Mouse (Mus musculus) A20 (cell line): ENCODE results near the gene Hint3.
"Not testable (repeated sequence)": the region's sequence is repeated elsewhere in the genome, so short reads cannot be mapped to it uniquely, and the experiment has no call there.

Experiments used
- DNase-seq: peaks from one replicate; pipeline ENCODE4 v3.0.0-alpha.2; 2011; ENCODE audit warnings: low read depth, low spot score

Hint3 gene

DNA sequence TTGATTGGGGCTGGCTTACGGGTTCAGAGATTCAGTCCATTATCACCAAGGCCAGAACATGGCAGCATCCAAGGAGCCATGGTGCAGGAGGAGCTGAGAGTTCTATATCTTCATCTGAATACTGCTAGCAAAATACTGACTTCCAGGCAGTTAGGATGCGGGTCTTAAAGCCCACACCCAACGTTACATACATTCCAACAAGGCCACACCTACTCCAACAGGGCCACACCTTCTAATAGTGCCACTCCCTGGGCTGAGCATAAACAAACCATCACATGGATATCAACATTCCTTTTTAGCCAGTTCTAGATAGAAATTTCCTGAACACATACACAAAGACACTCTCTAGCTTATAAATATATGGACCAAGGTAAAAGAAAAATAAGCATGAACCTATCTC is at the start of gene Hint3:
Hint3 (minus strand) TSS at position 120 of the 400 bp plus-strand sequence.
- DNase-seq: no peak

DNA sequence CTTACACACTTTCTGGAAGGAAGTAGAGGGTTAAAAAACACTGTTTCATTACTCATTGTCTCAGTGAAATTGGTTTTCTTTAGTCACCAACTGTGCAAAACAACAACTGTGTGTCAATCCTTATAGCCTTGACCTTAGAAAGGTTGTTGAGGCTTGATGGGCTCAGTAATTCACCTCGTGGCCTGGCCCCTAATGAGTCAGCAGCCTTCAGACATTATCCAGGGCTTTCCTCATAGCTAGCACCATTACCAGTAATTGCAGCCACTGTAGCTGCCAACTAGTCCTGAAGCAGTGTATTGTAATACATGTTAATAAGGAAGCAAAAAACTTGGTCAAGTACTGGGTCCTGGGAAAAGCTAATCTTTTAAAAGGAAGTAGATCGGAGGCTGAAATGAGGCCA is 48.6 kb upstream of the Hint3 start:
- no peak for DNase-seq

DNA sequence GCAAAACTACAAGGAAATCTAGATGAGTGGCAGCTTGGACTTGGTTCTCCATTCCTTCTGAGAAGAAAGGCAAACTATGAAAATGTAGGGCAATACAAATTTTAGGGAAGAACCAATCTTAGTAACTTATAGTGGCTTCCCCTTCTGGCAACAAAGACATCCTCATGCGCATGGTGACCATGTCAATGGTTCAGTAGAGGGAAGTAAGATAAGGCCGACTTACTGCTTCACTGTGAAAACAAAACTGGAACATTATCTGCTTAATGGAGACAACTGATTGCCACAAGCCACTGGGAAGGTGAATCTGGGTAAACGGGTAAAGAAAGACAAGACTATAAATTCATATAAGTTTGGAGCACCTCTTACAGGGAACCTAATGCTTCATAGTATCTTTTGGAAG is 45.4 kb upstream of the Hint3 start:
- no peak for DNase-seq

DNA sequence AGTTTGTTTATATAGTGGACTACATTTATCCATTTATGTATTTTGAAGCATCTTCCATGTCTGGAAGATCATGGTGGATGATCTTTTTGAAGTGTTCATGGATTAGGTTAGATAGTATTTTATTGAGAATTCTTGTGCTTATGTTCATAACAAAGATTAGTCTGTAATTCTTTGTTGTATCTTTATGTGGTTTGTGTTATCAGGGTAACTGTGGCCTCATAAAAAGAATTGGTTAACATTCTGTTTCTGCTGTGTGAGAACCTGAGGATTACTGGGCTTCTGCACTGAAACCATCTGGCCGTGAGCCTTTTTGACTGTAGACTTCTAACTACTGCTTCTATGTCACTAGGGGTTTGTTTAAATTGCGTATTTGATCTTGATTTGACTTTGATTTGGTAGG is 37.1 kb upstream of the Hint3 start:
- DNase-seq: no peak

DNA sequence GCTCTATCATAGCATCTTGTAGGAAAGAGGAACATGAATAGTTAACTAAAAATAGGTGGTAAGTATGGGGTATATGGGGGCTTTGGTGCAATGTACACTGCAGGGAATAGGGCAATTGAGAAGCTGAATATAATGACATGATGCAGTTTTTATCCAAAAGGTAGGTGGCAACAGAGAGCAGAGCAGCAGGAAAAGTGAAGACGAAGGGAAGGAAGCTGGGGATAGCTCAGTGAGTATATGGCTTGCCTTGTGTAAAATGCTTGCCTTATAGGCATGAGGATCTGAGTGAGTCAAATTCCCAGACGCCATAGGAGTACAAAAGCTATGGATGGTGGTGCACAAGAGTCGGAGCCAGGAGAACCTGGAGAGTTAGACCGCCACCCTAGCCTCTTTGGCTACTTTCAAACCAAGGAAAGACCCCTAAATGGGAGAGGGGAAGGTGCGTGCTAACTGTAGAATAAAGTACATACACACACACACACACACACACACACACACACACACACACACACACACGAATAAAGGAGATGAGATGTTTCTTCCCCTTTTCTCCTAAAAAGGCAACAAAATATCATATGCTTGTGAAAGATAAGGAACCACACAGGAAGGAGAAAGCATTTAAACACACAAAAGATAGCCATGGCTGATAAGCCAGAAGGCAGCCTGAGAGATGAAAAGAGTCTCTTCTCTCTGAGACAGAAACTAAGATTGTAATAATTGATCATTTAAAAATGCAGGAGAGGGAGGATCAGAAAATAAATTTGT is 31.3 kb upstream of the Hint3 start:
- no peak for DNase-seq

DNA sequence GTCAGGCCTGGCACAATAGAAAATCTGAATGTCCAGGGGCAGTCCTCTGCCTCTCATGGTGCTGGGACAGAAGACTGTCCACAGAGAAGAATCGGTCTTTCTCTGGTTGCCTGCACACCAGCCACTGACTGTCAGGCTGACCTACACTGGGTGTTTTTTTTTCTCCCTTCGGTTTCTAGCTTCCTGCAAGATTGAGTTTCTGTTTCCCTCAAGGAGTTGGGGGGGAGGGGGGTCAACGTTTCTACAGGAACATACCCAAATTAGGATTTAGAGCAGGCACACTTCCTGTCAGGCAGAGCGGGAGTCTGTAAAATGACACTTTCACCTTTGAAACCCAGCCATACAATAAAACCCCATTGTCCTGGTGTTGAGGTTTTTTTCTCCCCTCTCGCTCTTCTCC is 26.2 kb upstream of the Hint3 start:
- DNase-seq: no peak

DNA sequence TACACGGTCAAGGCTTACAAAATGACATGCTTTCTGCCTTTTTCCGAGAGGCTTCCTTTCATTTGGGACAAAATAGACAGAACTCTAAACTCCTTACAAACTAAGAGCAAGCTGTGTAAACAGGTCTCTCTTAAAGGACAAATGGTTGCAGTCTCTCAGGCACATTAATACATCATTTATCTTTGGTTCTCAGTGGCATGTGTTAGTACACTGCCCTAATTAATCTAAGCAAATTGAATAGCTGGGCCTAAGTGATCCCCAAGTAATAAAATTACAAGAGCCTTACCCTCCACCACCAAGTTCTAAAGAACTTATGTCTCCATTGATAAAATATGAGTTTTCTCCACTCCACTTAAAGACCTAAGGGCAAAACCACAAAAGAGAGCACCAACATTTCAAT is 18.2 kb upstream of the Hint3 start:
- no peak for DNase-seq

DNA sequence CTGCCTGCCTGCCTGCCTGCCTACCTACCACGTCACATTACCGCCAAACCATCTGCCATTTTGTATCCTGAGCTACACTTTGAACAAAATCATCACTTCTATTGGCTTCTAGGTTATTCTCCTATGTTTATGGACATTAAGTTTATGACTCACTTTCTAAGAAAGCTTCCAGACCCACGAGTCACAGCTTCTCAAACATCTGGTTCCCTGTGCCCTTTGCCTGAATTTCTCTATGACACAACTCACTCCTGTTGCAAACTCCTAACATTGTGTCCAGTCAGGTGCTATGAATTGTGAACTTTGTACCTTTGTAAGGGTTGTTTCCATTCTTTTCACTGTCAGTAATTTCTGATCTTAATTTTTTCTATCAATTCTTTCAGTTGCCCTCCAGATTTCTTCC is 8.8 kb upstream of the Hint3 start:
- DNase-seq: no peak

DNA sequence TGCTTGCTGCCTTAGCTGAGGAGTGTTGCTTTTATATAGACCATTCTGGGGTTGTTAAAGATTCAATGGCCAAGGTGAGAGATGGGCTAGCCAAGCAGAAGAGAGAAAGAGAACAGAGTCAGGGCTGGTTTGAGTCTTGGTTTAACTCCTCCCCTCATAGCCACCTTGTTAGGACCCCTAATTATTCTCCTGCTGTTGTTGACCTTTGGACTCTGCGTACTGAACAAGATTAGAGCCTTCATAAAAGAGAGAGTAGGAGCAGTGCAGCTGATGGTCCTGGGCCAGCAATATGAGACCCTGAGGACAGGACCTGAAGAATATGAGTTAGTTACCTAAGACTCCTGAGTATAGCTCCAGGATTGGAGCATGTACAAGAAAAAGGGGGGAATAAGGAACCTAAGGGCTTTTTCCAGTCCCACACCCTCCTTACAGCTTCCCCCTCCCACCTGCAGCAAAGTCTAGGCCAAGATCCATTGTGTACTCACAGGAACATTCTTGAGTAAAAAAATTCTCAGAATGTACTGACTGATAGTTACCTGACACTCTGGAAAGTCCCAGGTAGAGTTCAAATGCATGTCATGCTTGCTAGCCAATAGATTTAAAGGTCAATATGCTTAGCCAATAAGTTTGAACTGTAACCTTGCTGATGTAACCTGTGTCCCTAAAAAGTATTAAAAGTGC is 7.2 kb upstream of the Hint3 start:
- not testable (repeated sequence) for DNase-seq

DNA sequence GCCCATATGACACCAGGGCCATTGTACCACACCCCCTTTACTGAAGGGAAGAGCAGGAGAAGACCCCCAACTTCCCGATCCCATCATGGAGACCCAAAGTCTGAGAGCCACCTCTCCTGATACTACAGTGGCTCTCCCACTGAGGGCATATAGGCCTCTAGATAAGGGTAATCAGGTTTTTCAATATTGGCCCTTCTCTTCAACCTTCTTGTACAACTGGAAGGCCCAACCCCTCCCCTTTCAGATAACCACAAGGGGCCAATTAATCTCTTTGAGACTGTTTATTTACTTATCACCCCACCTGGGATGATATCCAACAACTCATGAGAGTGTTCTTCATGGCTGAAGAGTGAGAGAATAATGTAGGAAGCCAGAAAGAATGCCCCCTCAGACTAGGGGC is 3.3 kb upstream of the Hint3 start:
- no peak for DNase-seq

DNA sequence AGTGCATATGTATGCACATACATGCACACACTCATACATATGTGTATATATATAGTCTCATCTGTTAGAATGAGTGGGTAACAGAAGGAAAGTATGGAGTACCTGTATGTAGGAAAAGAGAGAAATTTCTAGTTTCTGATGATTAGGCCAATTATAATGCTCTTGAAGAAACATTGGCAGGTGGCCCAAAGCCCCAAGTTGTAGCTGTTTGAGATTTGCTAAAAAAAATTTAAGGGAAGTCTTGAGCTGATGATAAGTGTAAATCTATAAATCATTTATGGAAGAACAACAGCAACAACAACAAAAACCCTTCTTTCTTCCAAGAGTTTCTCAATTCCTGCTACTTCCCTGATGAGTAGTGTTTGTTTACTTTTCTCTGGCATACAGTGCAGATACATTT is 545 bp upstream of the Hint3 start:
- no peak for DNase-seq

DNA sequence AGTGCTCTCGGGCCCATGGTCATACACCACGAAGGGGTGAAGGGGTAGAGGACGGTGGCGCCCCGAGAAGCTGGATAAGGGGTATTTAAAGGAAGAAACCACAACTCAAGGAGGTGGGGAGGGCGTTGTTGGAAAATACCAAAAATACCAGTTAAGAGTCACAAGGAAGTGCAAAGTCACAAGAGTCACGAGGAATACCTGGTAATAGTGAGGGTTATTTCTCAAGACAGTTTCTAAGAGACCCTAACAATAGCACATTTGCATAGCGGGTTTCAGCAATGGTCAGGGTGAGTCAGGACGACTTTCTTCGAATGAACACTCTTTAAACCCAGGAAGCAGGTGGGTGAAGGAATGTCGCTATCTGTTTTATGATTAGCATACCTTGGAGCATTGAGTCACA is 988 bp downstream of the Hint3 start:
- DNase-seq: not testable (repeated sequence)

DNA sequence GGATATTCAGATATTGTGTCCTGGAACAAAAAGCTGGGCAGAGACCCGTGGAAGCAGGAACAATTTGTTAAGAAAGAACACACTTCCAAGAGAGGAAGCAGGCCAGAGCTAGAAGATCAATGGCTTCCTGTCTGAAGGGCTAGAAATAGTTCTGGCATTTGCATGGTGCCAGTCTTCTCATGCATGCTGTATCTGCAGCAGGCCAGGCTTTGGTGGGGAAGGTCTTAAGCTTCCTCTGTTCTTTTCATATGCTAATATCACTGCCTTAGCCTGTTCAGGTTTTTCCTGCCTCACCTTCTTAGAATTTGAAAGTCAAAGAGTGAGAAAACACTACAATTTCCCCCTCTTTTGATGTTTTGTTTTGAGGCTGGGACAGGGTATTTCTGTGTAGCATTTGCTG is 1.9 kb downstream of the Hint3 start:
- DNase-seq: peak; percentile 63

DNA sequence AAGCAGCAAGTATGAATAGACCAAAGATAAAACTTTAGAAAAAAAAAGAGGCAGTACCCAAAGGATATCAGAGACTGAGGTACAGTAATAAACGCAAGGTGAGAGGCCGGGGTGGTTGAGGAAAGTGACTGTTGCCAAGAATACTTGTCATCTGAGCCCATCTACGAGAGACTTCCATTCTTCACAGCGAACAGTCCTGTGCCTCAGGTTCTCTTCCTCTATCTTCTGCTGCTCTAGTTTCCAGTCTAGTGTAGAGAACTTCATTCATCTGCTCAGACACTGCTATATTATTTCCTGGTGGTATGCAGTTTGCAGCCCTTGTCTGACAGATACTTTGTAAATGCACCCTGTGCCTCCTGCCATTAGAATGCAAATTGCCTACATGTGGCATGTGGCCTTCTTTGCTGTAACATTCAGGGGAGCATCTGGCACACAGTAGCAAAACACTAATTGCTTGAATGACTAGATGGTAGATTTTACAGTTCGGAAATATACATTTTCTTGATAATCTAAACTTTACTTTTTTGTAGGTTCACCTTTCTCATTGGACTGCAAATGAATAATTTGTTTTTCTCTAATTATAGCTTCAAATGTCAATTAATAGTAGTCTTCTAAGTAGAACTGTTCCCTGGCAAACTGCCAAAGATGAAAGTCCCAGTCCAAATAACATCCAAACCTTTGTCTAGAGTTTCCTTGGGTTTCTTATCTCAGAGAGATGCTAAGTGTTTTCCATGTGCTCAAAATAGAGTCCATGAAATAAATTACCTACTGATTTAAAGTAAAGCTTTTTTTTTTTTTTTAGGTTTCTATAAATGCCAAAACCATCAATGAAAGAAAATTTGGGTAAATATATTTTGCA is 5.0 kb downstream of the Hint3 start:
- DNase-seq: peak; percentile 65

DNA sequence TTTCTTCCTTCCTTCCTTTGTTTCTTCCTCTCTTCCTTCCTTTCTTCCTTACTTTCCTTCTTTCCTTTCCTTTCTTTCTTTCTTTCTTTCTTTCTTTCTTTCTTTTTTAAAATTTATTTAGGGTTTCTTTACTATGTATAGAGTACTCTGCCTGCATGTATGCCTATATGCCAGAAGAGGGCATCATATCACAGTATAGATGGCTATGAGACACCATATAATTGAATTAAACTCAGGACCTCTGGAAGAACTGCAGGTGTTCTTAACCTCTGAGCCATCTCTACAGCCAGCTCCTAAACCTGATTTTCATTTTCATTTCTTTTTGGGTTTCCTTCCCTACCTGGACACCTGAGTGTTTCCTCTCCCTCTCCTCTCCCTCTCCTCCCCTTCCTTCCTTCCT is 6.5 kb downstream of the Hint3 start:
- peak; percentile 58 for DNase-seq

DNA sequence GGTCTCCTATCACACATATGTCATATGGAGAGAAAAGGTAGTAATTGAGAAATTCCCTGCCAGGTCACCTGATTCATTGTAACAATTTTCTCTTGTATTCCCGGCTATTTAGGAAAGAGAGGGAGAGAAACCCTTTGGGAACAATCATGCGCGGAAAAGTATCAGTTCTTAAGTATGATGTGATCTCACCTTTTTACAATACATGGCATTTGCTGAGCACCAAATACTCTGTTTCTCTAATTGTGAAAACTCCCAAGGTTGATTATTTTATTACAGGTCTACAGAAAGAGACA is 10.6 kb downstream of the Hint3 start:
- no peak for DNase-seq

DNA sequence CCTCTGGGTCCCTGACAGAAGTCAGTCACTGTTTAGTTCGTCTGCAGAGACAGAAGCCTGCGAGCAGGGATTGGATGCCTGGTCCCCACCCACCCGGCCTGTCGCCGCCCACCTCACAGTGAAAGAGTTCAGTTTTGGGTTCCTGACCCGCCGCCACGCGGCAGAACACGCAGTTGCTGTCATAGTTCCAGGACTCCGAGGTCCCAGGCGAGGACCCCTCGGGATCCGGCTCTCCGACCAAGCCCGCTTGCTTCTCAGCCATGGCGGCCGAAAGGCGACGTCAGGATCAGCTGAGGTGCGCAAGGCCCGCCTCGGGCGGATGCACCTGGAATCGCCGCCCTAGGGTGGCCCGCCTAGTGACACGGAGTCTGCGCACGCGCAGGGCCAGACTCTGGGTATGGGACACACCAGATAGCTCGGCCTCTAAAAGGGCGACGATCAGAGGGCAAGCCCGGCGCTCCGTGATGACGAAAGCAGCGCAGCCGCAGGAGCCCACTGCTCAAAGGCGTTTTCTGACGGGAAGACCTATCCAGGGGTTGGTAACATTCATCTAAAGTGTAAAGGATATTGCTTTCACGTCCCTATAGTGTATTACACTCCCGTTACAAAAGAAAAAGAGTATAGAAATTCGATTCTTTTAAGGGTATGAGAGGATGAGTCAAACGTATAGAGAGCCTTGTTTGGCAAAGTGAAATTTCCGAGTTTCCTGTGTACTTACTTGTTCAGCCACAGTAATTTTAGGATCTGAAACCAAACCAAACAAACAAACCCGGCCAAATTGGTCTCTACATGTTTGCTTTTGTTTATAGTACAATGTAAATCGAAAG is 11.1 kb downstream of the Hint3 start:
- peak; percentile 99 for DNase-seq

DNA sequence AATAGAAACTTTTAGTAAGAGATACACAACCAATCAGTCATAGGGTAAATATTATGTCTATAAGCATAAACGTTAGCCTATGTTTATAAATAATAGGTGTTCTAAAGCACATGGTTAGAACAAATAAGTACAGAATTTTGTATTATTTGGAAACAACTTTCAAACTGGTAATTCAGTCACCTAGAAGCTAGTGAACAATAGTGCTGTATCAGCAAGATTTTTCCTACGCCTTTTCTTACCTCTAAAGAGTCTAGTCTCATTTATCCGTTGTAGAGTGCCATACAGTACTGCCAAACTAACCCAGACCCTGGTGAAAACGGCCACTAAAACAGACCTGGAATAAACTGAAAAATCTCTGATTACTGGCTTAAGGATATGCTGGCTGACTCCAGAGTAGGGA is 16.4 kb downstream of the Hint3 start:
- DNase-seq: no peak

DNA sequence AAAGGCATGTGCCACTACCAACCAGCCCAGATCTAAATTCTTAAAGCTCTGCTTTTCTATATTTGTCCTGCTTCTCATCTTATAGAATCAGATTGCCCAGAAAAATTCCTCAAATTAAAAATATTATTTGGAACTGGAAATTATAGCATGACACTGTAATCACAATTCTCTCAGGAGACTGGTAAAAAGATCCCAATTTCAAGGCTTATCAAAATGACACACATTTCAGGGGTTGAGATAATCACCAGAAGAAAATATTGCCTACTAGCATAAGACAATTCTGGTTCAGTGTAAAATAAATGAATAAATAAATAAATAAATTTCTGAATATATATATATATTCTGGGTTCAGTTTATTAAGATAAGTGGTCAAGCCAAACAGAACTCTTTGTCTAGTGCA is 19.8 kb downstream of the Hint3 start:
- no peak for DNase-seq

DNA sequence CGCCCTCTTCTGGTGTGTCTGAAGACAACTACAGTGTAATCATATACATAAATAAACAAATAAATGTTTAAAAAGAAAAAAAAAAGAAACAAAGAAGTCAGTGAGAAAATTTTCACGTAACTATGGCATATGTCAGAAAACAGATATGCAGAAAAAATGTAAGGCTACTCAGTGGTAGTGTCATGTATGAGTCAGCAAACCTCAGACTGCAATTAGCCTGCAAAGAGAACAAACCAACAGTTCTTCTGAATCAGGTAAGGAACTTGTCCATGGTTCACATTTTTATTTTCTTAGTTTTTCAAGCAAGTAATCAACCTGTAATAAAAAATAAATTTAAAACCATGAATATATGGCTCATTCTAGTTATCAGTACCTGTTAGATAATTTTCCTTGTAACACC is 21.3 kb downstream of the Hint3 start:
- DNase-seq: no peak

DNA sequence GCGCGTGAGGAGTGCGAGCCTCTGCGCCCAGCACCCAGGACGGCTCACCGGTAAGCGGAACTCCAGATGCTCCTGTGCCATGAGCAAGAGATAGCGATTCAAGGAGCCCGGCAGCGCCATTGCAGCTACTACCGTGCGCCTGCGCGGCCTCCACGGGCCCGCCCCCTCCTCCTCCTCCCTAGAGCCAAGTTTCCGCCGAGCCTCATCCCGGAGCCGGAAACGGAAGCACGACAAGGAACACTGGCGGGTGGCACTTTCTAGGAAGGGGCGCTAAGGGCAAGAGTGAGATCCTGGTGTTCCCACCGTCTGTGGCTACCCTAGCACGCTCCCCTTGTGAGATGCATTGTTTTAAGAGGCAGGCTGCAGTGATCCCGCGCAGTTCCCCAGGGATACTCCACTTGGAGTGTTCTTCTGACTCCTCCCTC is 28.9 kb downstream of the Hint3 start, which contains the start of gene Trmt11:
Trmt11 (minus strand) TSS at position 208 of the 425 bp plus-strand sequence.
- DNase-seq: peak; percentile 89

DNA sequence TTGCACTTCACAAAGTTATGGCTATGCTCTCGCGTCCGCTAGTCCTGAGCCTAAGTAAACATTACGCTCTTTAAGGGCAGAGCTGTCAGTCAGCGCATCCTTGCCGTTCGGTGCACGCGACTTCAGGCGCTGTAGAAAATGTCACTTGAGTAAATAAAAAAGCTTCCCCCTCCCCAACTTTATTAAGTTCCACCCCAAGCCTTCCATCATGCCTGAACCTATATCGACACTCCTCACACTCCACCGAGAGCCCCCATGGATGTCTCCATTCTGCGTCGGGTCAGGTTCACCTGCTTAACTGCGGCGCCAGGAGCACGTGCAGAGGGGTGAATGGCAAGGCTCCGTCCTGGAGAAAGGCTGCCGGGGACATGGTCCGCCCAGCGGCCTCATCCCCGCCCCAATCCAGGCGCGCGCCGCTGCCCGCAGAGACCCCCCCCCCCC is 29.3 kb downstream of the Hint3 start:
- DNase-seq: no peak
